12 mouse cellular contexts compared by ENCODE assay signal in genomic region chr1:42692221-42692620, GRCm38 (mm10). TPM values are rescaled to one million over a fixed set of nuclear protein-coding genes. Genes with fewer than 3 reads are reported as not detected.
DNase-seq lines count a peak whose midpoint lies in the region; ATAC-seq and TF ChIP-seq lines count a peak whose summit lies in the region.
"Had no signal": no experiment of that assay in that cellular context is flagged by ENCODE, and none has a peak within 500 bp of the region (broad histone marks: within the 10 kb centered on the region; RNA-seq: fewer than 3 reads in every experiment).

No protein-coding gene starts in this region.

- peak overlapping the region; percentile 96 for H3K9ac ChIP-seq in forebrain, postnatal 0 days
- H3K9ac ChIP-seq in midbrain, embryonic 15.5 days = peak overlapping the region; percentile 72
- H3K9ac ChIP-seq in heart, embryonic 12.5 days = no peak overlapping the region

- WGBS in forebrain, postnatal 0 days = 30% methylated on average over 1 of the region's 1 CpGs
- WGBS in midbrain, embryonic 15.5 days = 5% methylated on average over 1 of the region's 1 CpGs
- 5% methylated on average over 1 of the region's 1 CpGs for WGBS in heart, embryonic 12.5 days

- no peak for ATAC-seq in forebrain, postnatal 0 days
- ATAC-seq in midbrain, embryonic 15.5 days (replicated peaks) = no peak
- no peak for ATAC-seq in frontal cortex, adult (ENCODE audit: low TSS enrichment)
- no peak for ATAC-seq in heart, embryonic 12.5 days (ENCODE audit: insufficient number of reproducible peaks, low FRiP score)

- no peaks in the 10 kb centered on the region for H3K27me3 ChIP-seq in forebrain, postnatal 0 days (ENCODE audit: insufficient read depth, low read length)
- H3K27me3 ChIP-seq in midbrain, embryonic 15.5 days (replicated peaks) = no peaks in the 10 kb centered on the region
- H3K27me3 ChIP-seq in heart, embryonic 12.5 days (replicated peaks) = peaks cover 92% of the 10 kb centered on the region

- no peak for TF ChIP-seq CTCF in cortical plate, adult 2 months (IDR thresholded peaks at IDR 0.05; ENCODE audit: extremely low read depth, insufficient read depth, low read length)
- TF ChIP-seq CTCF in forebrain, postnatal 0 days (IDR thresholded peaks at IDR 0.05; ENCODE audit: low read depth) = no peak

- H3K36me3 ChIP-seq in forebrain, postnatal 0 days (ENCODE audit: insufficient read depth) = peaks cover 1% of the 10 kb centered on the region; the same call in 1 of the 2 replicates
- H3K36me3 ChIP-seq in midbrain, embryonic 15.5 days (replicated peaks) = no peaks in the 10 kb centered on the region
- H3K36me3 ChIP-seq in heart, embryonic 12.5 days = no peaks in the 10 kb centered on the region
- H3K36me3 ChIP-seq: G1E had no signal

- H3K4me3 ChIP-seq in cortical plate, adult 2 months (ENCODE audit: insufficient read depth, low read length) = peak overlapping the region; percentile 93
- H3K4me3 ChIP-seq in forebrain, postnatal 0 days (ENCODE audit: low read depth, low read length) = peak overlapping the region; percentile 75
- peak overlapping the region; percentile 88 for H3K4me3 ChIP-seq in midbrain, embryonic 15.5 days
- H3K4me3 ChIP-seq in heart, embryonic 12.5 days = no peak overlapping the region

- peak overlapping the region; percentile 98 for H3K4me2 ChIP-seq in forebrain, postnatal 0 days (ENCODE audit: low read depth)
- H3K4me2 ChIP-seq in midbrain, embryonic 15.5 days = peak overlapping the region; percentile 94
- no peak overlapping the region for H3K4me2 ChIP-seq in heart, embryonic 12.5 days

- no peaks in the 10 kb centered on the region for H3K9me3 ChIP-seq in forebrain, postnatal 0 days (ENCODE audit: low read length)
- no peaks in the 10 kb centered on the region for H3K9me3 ChIP-seq in midbrain, embryonic 15.5 days
- no peaks in the 10 kb centered on the region for H3K9me3 ChIP-seq in heart, embryonic 12.5 days (replicated peaks)

- H3K4me1 ChIP-seq in cortical plate, adult 2 months (ENCODE audit: control insufficient read depth, insufficient read depth, low read length) = no peaks in the 10 kb centered on the region
- H3K4me1 ChIP-seq in forebrain, postnatal 0 days (ENCODE audit: insufficient read depth) = 0 out of 2 replicates have a peak, but pooled peaks cover 3% of the 10 kb centered on the region
- peaks cover 38% of the 10 kb centered on the region for H3K4me1 ChIP-seq in midbrain, embryonic 15.5 days
- H3K4me1 ChIP-seq in heart, embryonic 12.5 days (replicated peaks) = peaks cover 22% of the 10 kb centered on the region

- peak; percentile 45 for DNase-seq in embryo, embryonic 10.5 days (ENCODE audit: low spot score)
- DNase-seq in embryo, embryonic 10 days (ENCODE audit: low spot score) = no peak
- peak; percentile 50 for DNase-seq in forebrain, postnatal 0 days
- DNase-seq in gastrocnemius, postnatal 14 days = no peak
- DNase-seq: gastrocnemius, postnatal 10 days; lung, postnatal 14 days had no signal

- TF ChIP-seq POLR2A in cortical plate, adult 2 months (IDR thresholded peaks at IDR 0.05; ENCODE audit: extremely low read depth, insufficient read depth, low read length) = no peak

- peak overlapping the region; percentile 90 for H3K27ac ChIP-seq in cortical plate, adult 2 months (ENCODE audit: insufficient read depth, low read length)
- peak overlapping the region; percentile 99 for H3K27ac ChIP-seq in forebrain, postnatal 0 days (ENCODE audit: low read depth, low read length)
- peak overlapping the region; percentile 99 for H3K27ac ChIP-seq in midbrain, embryonic 15.5 days
- H3K27ac ChIP-seq in heart, embryonic 12.5 days (ENCODE audit: poor library complexity, severe bottlenecking) = no peak overlapping the region

- intact Hi-C loops in gastrocnemius, postnatal 14 days (cut with DNase I; ENCODE audit: low total_unique reads) = no loop called here

RNA-seq across cellular contexts. Expression of gene Pou3f3, which starts 3.3 kb away (rescaled TPM):
- 37.5 and 39.1 TPM in 2 replicates for polyA plus RNA-seq in cortical plate, adult 2 months (2012; rRNA removed)
- 76.9 and 81.4 TPM in 2 replicates for total RNA-seq in forebrain, postnatal 0 days (2014; rRNA removed)
- 22.7 and 28.0 TPM in 2 replicates for polyA plus RNA-seq in forebrain, postnatal 0 days (2015; fragmentation: Nextera tagmentation; extraction: Ambion mirVana)
- 19.0 and 21.3 TPM in 2 replicates for polyA plus RNA-seq in midbrain, embryonic 15.5 days (2015; fragmentation: Nextera tagmentation; extraction: Ambion mirVana)
- total RNA-seq in gastrocnemius, postnatal 14 days (2021) = not detected
- 0.06 TPM in 2 replicates for polyA plus RNA-seq in heart, embryonic 12.5 days (2016; fragmentation: Nextera tagmentation; extraction: Ambion mirVana)
- polyA plus RNA-seq: G1E; heart, embryonic 16.5 days had no signal

Comparison
In these comparisons a context has a peak if more than half of its experiments do, and no peak if none do; other contexts are left out.
1. DNase-seq: peak in embryo, embryonic 10.5 days (single experiment) and forebrain, postnatal 0 days (single experiment); none in embryo, embryonic 10 days (single experiment) and gastrocnemius, postnatal 14 days (single experiment).
2. RNA of gene Pou3f3, which starts 3.3 kb away (polyA plus RNA-seq): 37.5 to 39.1 TPM in cortical plate, adult 2 months, 22.7 to 28.0 TPM in forebrain, postnatal 0 days and 19.0 to 21.3 TPM in midbrain, embryonic 15.5 days; 0.06 TPM in heart, embryonic 12.5 days; every median in the first group is over 10 times any median in the second.